Mouse (Mus musculus) liver, adult 2 months (tissue): ENCODE measurements around the gene Nlrc3. TPM values are rescaled to one million over a fixed set of nuclear protein-coding genes. Genes with fewer than 3 reads are reported as not detected.
"Not testable (repeated sequence)": the region's sequence is repeated elsewhere in the genome, so short reads cannot be mapped to it uniquely, and the experiment has no call there.

Source experiments
- DNase-seq: peaks from one replicate; pipeline ENCODE4 v3.0.0-alpha.2; 2011; ENCODE audit warnings: low read depth, low spot score; ENCODE audit errors: extremely low read depth
- H3K27ac ChIP-seq: fragments of 200-500 bp; replicated peaks from 2 replicates; pipeline ENCODE4 v1.5.1; 2012; ENCODE audit warnings: low read depth, mild to moderate bottlenecking, control low read depth, inconsistent platforms, low read length; ENCODE audit not compliant: insufficient read depth
- H3K27me3 ChIP-seq: fragments of 200-500 bp; 2 replicates; pipeline ENCODE4 v1.6.1; 2012; ENCODE audit warnings: mild to moderate bottlenecking, moderate library complexity, low read length, inconsistent platforms; ENCODE audit not compliant: control insufficient read depth, insufficient read depth
- H3K36me3 ChIP-seq: fragments of 200-500 bp; 2 replicates; pipeline ENCODE4 v1.6.1; 2012; ENCODE audit warnings: low read length, inconsistent platforms; ENCODE audit not compliant: control insufficient read depth, insufficient read depth
- H3K4me1 ChIP-seq: fragments of 200-500 bp; 2 replicates; pipeline ENCODE4 v1.6.1; 2011; ENCODE audit warnings: low read length; ENCODE audit not compliant: control insufficient read depth, insufficient read depth
- H3K4me3 ChIP-seq: fragments of 200-500 bp; 2 replicates; pipeline ENCODE4 v1.5.1; 2011; ENCODE audit warnings: low read depth, mild to moderate bottlenecking, control low read depth, low read length, moderate library complexity; ENCODE audit not compliant: insufficient read depth
- H3K79me2 ChIP-seq: fragments of 200-500 bp; 2 replicates; pipeline ENCODE4 v1.6.1; 2012; ENCODE audit warnings: inconsistent platforms, mild to moderate bottlenecking, low read length, moderate library complexity; ENCODE audit not compliant: control insufficient read depth, insufficient read depth
- H3K9ac ChIP-seq: fragments of 200-500 bp; 2 replicates; pipeline ENCODE4 v1.6.1; 2012; ENCODE audit warnings: low read depth, mild to moderate bottlenecking, control low read depth, inconsistent platforms, low read length
- CTCF ChIP-seq: fragments of 200-500 bp; IDR thresholded peaks from 2 replicates; pipeline ENCODE4 v1.5.1; 2011; ENCODE audit warnings: low read depth, low read length, control low read depth
- POLR2A ChIP-seq: fragments of 200-500 bp; IDR thresholded peaks from 2 replicates; pipeline ENCODE4 v1.6.1; 2011; ENCODE audit warnings: low read length, control low read depth; ENCODE audit not compliant: insufficient read depth; ENCODE audit errors: extremely low read depth
- WGBS: fragments of 180-500 bp; shearing (Covaris S2); methylation state at CpG from one replicate; pipeline ENCODE4 v1.1.7; 2018; 5-methylcytosine and 5-hydroxymethylcytosine counted together
- polyA plus RNA-seq: library from polyadenylated mRNA; depleted of rRNA; stranded (reverse); fragments of >200 nt; gene quantifications from 2 replicates; pipeline ENCODE4 v1.2.3, GENCODE M21; 2012
- total RNA-seq: library from RNA; depleted of rRNA; stranded (reverse); fragments of >200 nt; gene quantifications from 2 replicates; pipeline ENCODE4 v1.2.3, GENCODE M21; 2014

The Nlrc3 gene
- total and polyA plus RNA-seq, 2 experiments = 0.18 to 0.67 TPM

GRCm38 (mm10) chr16:3976712-3977111 is 280 bp upstream of the Nlrc3 start:
- TF ChIP-seq POLR2A = no peak
- TF ChIP-seq CTCF = no peak
- Histone ChIP-seq H3K27me3 (no peaks in the 10 kb centered on the region), H3K27ac (no peak overlapping the region), H3K4me3 (no peak overlapping the region), H3K36me3 (peaks cover 2% of the 10 kb centered on the region; the same call in 1 of the 2 replicates), H3K4me1 (no peaks in the 10 kb centered on the region), H3K79me2 (no peaks in the 10 kb centered on the region), H3K9ac (no peak overlapping the region)
- 39% methylated on average over 3 of the region's 3 CpGs for WGBS
- no peak for DNase-seq

- H3K4me3 ChIP-seq = 0 out of 2 replicates have a peak overlapping the region, but pooled peaks have one; percentile 26
- no peak for TF ChIP-seq POLR2A
- TF ChIP-seq CTCF = no peak
- H3K27ac ChIP-seq = no peak overlapping the region
- H3K9ac ChIP-seq = no peak overlapping the region
- no peaks in the 10 kb centered on the region; the same call in 1 of the 2 replicates for H3K36me3 ChIP-seq
- 87% methylated on average over 7 of the region's 7 CpGs for whole genome bisulfite sequencing
- no peaks in the 10 kb centered on the region for H3K27me3 ChIP-seq
- no peaks in the 10 kb centered on the region for H3K4me1 ChIP-seq
- no peak for DNase-seq
- no peaks in the 10 kb centered on the region for H3K79me2 ChIP-seq
These were observed 774 bp downstream of the Nlrc3 start for GRCm38 (mm10) chr16:3975658-3976057.

GRCm38 (mm10) chr16:3974456-3974855 is 2.0 kb downstream of the Nlrc3 start:
- not testable (repeated sequence) for H3K79me2 ChIP-seq, H3K9ac ChIP-seq, H3K36me3 ChIP-seq, H3K27ac ChIP-seq, DNase-seq, H3K4me3 ChIP-seq, H3K4me1 ChIP-seq, H3K27me3 ChIP-seq
- WGBS = 91% methylated on average over 19 of the region's 19 CpGs

GRCm38 (mm10) chr16:3965534-3965933 is 10.9 kb downstream of the Nlrc3 start:
- Histone ChIP-seq H3K36me3 (no peaks in the 10 kb centered on the region), H3K4me1 (no peaks in the 10 kb centered on the region), H3K27me3 (no peaks in the 10 kb centered on the region), H3K79me2 (no peaks in the 10 kb centered on the region), H3K27ac (no peak overlapping the region), H3K4me3 (no peak overlapping the region), H3K9ac (no peak overlapping the region)
- no peak for TF ChIP-seq CTCF
- TF ChIP-seq POLR2A = no peak
- 70% methylated on average over 3 of the region's 3 CpGs for WGBS
- no peak for DNase-seq

GRCm38 (mm10) chr16:3964990-3965389 is 11.4 kb downstream of the Nlrc3 start:
- Histone ChIP-seq H3K79me2 (no peaks in the 10 kb centered on the region), H3K36me3 (no peaks in the 10 kb centered on the region), H3K4me3 (no peak overlapping the region), H3K27ac (no peak overlapping the region), H3K9ac (no peak overlapping the region), H3K4me1 (no peaks in the 10 kb centered on the region), H3K27me3 (no peaks in the 10 kb centered on the region)
- DNase-seq = no peak
- WGBS = 79% methylated on average over 10 of the region's 10 CpGs
- TF ChIP-seq CTCF (no peak), POLR2A (no peak)

GRCm38 (mm10) chr16:3959261-3959660 is 17.2 kb downstream of the Nlrc3 start:
- no peak overlapping the region for H3K4me3 ChIP-seq
- no peaks in the 10 kb centered on the region for H3K79me2 ChIP-seq
- no peak for DNase-seq
- TF ChIP-seq POLR2A (no peak), CTCF (no peak)
- 74% methylated on average over 2 of the region's 2 CpGs for WGBS
- H3K27ac ChIP-seq = no peak overlapping the region
- H3K27me3 ChIP-seq = no peaks in the 10 kb centered on the region
- H3K36me3 ChIP-seq = no peaks in the 10 kb centered on the region
- no peaks in the 10 kb centered on the region for H3K4me1 ChIP-seq
- H3K9ac ChIP-seq = no peak overlapping the region
